Mouse (Mus musculus) kidney, embryonic 14.5 days (tissue): ENCODE results near the gene Rpl21. TPM values are rescaled to one million over a fixed set of nuclear protein-coding genes. Genes with fewer than 3 reads are reported as not detected.

ENCODE experiments used
- polyA plus RNA-seq: library from polyadenylated mRNA; unstranded; fragments of >200 nt; fragmentation: Nextera tagmentation; extraction: Ambion mirVana; gene quantifications from 2 replicates; pipeline ENCODE4 v1.2.1, GENCODE M21; 2014

The Rpl21 gene
- polyA plus RNA-seq, 1 experiment from 2014 or later = 689 TPM

Other genes starting within 250 kb of the Rpl21 start
- gene Gpr12, start 247.7 kb upstream of the Rpl21 start, polyA plus RNA-seq = 0.23 and 0.51 TPM in 2 replicates
- 11.0 and 14.4 TPM in 2 replicates for gene Usp12, start 37.9 kb upstream of the Rpl21 start, polyA plus RNA-seq
- 53.0 and 58.0 TPM in 2 replicates for gene Rasl11a, start 12.2 kb downstream of the Rpl21 start, polyA plus RNA-seq
- gene Gtf3a, start 115.8 kb downstream of the Rpl21 start, polyA plus RNA-seq = 137 and 140 TPM in 2 replicates
- 21.1 and 24.3 TPM in 2 replicates for gene Mtif3, start 130.9 kb downstream of the Rpl21 start, polyA plus RNA-seq
- 10.8 and 14.4 TPM in 2 replicates for gene Lnx2, start 243.7 kb downstream of the Rpl21 start, polyA plus RNA-seq
- gene Polr1d, start 244.2 kb downstream of the Rpl21 start, polyA plus RNA-seq = 146 and 173 TPM in 2 replicates